Mouse (Mus musculus): Measurements from ENCODE around the gene Cacna1c.

Gene Cacna1c

GRCm38 (mm10) chr6:118735145-118735544 is 461.1 kb downstream of the Cacna1c start:
- DNase-seq: no peak

DNA sequence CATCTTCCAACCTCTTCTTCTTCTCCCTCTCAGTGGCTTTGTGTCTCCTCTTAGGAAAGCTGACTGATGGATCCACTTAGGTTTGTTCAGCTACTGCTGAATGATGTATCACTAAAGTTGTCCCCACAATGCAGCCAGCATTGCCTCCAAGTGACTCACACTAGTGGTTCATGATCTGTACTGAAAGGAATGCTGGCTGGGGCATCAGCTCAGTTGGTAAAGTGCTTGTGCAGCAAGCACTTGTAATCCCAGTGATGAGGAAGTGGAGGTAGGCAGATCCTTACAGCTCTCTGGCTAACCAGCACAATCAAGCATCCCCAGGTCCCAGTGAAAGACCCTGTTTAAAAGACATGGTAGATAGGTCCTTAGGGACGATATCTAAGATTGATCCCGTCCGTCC is 464.3 kb downstream of the Cacna1c start:
- no peak for DNase-seq

DNA sequence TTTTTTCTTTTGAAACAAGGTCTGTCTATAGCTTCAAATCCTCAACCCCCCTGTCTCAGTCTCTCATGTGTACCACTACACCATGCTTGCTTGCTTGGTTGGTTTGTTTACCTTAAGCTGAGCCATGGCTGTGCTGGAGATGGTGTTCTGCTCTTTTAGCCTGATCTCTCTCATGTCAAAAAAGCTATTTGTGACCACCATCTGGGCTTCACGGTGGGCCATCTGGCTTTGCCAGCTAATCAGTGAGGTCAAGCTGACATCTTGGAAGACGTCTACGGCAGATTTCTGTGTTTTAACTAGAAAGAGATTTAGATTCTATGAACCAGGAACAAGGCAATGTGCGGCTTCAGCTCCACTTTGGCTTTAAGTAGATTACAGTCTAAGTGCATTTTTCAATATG is 471.3 kb downstream of the Cacna1c start:
- DNase-seq: no peak

DNA sequence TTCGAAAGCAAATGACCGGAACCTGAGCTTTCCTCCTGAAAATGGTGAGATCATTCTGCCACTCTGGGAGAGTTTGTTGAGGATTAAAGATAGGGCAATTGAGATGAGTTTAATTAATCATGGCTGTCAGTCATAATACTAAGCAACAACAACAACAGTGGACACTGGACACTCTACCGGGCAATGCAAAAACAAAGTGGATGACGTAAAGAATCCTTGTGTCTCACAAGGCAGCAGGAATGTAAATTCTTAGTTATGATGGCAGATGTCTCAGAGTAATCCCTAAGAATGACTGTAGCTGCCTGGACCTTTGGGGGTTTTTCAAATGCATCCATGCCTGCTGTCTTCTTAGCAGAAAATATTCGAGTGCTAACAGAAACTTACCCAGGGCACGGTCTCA is 471.8 kb downstream of the Cacna1c start:
- no peak for DNase-seq

- no peak for DNase-seq
Measured at GRCm38 (mm10) chr6:118722336-118722735, 473.9 kb downstream of the Cacna1c start.

- DNase-seq: no peak
Measured at GRCm38 (mm10) chr6:118719486-118719885, 476.7 kb downstream of the Cacna1c start.

- DNase-seq: no peak
Measured at GRCm38 (mm10) chr6:118713286-118713685, 482.9 kb downstream of the Cacna1c start.

DNA sequence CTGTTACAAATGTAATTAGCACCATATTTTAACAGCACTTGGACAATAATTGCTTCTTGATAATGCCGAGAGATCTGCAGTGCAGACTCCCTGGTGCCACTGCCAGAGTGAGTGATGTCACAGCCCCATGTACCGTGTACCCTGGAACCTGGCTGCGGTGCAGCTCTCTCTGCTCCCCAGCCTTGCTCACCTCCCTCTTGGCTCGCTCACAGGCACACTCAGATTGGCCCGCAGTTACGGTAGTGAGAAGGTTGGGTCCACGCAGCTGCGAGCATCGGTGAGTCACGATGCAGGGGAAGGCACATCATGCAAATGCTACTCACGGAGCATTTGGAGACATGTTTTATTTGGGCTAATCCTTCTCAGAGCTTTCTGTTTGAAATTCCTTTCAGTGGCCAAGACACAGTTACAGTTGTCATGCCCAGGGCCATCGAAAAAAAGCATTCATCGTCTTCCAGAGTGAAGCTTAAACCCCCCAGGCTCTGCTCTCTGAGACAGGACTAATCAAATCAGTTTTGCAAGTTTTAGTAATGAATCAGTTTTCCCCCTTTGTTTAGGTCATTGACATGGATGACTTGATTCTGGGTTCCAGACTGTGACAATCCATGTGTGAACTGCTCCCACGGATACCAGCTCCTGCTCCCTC is 484.4 kb downstream of the Cacna1c start:
- DNase-seq: no peak

DNA sequence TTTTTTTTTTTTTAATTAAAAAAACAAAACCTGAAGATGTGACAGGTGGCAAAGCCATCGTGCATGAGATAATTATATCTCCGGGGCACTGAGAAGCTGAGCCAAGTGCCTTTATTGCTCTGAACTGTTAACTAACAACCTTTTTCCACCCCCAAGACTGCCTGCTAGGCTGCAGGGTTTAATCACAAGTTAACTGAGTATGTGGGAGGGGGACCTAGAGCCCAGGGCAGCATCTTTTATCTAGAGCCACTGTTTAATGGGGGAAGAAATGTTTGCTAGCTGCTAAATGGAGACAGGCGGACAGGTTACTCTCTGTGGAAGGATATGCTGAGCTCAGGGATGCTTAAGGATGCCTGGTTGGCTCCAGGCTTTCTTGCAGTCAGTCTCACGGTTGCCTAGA is 489.2 kb downstream of the Cacna1c start:
- no peak for DNase-seq

DNA sequence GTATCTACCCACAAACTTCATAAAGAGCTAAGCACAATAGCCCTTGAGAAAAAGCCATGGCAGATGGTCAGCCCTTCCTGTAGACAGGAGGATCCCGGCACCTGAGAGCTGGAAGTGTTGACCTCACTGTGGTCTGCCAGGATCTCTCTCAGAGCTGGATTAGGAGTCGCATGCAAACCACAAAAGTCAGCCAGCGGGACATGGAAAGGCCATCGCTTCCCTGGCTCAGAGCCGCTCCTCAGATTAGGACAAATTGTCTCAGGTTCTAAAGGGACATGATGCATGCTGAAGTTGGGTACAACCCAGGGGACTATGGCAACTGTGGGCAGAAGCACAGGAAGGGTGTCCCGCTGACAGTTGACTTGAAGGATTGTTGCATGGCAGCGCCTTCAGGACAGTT is 490.4 kb downstream of the Cacna1c start:
- DNase-seq: no peak

GRCm38 (mm10) chr6:118694626-118695025 is 501.6 kb downstream of the Cacna1c start:
- no peak for DNase-seq

GRCm38 (mm10) chr6:118689447-118689846 is 506.8 kb downstream of the Cacna1c start:
- DNase-seq: no peak

- no peak for DNase-seq
Measured at GRCm38 (mm10) chr6:118688856-118689255, 507.4 kb downstream of the Cacna1c start.

GRCm38 (mm10) chr6:118680814-118681213 is 515.4 kb downstream of the Cacna1c start:
- DNase-seq: no peak

- no peak for DNase-seq
Measured at GRCm38 (mm10) chr6:118678031-118678430, 518.2 kb downstream of the Cacna1c start.

DNA sequence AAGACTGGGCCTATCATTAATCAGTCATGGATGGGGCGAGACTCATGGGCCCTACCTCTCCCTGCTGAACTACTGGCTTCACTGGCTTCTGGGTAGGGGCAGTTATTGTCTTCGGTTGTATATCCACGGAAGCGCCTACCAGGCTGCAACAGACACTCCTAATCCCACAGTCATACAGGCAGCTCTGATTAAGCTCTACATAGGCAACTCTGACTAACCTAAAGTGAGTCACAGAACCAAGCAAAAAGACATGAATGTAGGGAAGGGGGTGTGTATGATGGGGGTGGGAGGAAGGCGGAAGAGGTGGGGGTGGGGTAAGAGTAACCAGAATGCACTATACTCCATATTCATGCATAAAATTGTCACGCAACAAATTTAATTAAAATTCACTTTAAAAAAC is 518.9 kb downstream of the Cacna1c start:
- DNase-seq: no peak

DNA sequence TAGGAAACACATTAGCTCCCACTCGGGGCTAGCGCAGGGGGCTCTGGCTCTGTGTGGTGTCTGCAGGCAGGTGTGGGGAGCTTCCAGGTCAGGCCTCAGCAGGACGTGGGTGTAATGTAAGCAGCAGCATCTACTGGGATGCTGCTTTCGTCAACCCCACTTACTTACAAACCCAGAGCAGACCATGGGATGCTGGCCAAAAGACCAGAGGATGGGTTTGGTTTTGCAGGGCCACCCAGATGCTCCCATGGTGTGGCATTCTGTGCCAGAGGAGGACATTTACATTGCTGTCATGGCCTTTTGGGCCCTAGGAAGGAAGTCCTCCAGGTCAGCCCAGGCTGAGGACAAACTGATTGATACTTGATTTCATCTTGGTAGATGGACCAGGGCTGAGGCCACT is 521.4 kb downstream of the Cacna1c start:
- DNase-seq: no peak

DNA sequence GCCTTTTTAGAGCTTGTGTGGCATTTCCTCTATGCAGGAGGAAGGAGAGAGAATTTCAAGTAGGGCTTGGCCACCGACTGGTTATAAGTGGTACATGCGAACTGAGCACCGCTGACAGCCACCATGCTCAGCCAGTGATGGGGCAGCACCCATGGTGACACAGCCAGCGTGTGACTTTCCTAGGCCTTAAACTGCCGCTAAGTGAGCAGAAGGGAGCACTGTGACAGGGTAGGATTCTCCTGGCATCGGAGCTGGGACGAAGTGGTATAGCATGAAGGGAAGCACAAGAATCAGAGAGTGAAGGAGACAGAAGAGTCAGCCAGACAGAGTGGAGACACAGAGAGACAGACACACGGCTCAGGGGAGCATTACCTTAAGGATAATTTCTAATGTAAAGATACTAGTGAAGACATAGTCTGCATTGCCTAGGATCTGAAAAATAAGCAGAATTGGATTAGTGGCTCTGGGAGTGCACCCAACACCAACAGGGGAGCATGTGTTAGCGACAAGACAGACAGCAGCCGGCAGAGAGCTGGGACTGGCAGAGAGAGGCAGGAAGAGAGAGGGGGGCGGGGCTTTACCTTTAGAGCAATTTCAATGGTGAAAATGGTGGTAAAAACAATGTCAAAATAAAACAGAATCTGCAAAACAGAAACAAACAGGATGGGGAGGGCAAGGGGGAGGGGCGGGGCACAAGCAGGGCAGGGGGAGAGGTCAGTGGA is 522.1 kb downstream of the Cacna1c start:
- DNase-seq: no peak

DNA sequence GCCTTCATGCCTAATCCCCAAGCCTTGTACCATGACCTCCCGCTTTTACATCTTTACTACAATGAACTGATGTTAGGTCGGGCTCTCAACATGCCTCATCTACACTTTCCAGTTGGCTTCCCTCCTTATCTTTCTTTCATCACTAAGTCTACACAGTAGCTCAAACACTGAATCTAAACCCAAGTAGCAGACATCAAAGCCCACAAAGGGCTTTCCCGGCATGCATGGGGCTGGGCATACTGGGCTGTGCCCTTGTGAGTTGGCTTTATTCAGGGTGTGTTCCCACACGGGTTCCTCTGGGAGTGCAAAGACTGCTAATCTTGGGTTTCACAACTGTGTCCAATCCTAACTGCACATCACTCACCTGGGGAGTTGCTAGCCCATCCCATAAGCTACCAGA is 542.9 kb downstream of the Cacna1c start:
- DNase-seq: no peak

DNA sequence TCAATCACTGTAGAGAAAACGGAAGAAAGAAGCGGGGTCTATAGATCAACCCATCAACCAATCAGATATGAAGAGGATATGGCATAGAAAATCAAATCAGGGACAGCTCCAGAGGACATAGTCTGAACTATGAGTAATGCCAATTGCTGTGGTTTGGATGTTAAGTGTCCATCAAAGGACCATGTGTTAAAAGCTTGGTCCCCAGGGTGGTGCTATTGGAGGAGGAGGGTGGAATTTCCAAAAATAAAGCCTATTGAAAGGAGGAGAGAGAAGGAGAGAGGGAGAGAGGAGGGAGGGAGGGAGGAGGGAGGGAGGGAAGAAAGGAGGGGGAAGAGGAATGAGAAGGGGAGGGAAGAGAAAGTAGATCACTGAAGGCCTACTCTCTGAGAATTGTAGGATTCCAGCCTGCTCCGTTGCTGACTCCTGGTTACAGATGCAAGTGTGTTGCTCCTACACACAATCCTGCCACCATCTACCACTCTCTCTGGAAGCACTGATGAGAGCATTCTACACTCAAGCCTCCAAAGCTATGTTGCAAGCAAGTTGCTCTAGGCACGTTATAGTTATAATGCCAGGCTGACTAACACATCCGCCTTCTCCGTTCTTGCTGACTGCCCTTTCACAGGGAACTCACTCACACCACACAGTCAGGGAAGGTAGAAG is 547.0 kb downstream of the Cacna1c start:
- no peak for DNase-seq

DNA sequence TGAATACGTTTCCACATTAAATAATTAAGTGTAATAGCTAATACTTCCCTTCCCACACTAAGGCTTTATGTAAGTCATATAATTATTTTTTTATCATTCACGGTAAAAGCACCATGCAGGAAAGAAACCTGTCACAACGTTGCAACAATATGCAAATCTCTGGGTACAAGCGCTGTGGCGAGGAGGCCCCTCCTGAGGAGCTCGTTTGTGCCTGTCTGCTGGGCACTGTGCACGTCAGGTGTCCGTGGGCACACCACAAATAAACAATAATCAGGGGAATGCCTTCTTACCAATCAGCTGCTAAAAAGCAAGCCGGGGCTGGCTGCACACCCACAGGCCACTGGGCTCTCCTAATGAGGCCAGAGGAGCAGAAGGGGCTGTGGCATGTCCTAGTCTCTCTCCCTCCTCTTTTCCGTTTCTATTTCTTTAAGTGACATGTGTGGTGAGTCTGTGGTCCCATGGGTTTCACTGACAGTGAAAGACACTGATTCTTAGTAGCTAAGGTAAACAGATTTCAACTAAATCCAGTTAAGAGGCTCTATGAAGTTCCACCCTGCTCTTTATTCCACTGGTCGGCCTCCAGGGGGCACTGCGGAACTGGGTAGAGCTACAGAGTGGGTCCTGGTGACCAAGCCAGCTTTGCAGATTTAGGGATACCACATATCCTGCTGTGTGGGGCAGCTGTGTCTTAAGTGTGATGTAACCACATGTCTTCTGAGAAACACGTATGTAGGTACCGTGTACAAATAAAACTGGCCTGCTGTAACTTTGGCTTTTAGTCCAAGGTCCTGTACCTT is 549.8 kb downstream of the Cacna1c start:
- DNase-seq: peak in 1 of 2 experiments; percentile 19

GRCm38 (mm10) chr6:118644866-118645265 is 551.4 kb downstream of the Cacna1c start:
- no peak for DNase-seq

GRCm38 (mm10) chr6:118643541-118643940 is 552.7 kb downstream of the Cacna1c start:
- no peak for DNase-seq
